Mouse (Mus musculus): ENCODE measurements around the gene Serpinf1.
A peak's percentile ranks its signal among the peaks of the same experiment; 100 is the strongest.

Serpinf1 gene

DNA sequence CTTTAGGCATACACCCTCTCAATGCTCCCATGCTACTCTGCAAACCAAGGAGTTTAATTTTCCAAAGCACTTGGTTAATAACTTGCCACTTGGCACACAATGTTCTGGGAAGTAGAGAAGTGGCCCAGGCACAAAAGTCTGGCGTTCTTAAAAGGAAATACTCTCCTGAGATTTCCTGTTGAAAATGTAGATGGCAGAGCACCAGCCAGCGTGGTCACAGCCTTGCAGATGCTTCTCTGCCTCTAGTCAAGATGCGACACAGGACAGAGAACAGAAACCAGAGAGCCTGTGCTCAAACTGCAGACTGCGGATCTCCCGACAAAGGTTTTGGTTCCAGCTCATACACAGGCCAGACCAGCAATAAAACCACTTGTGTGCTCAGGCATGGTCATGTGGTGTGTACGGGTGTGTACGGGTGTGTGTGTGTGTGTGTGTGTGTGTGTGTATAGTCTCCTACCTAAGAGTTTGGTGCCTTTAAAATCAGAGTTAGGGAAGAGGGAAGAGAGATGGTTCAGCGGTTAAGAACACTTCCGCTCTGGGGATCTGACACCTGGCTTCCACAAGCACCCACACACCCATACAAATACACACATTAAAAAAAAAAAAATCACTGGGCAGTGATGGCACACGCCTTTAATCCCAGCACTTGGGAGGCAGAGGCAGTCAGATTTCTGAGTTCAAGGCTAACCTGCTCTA lies 32.7 kb upstream of the Serpinf1 start:
- DNase-seq, result no peak

DNA sequence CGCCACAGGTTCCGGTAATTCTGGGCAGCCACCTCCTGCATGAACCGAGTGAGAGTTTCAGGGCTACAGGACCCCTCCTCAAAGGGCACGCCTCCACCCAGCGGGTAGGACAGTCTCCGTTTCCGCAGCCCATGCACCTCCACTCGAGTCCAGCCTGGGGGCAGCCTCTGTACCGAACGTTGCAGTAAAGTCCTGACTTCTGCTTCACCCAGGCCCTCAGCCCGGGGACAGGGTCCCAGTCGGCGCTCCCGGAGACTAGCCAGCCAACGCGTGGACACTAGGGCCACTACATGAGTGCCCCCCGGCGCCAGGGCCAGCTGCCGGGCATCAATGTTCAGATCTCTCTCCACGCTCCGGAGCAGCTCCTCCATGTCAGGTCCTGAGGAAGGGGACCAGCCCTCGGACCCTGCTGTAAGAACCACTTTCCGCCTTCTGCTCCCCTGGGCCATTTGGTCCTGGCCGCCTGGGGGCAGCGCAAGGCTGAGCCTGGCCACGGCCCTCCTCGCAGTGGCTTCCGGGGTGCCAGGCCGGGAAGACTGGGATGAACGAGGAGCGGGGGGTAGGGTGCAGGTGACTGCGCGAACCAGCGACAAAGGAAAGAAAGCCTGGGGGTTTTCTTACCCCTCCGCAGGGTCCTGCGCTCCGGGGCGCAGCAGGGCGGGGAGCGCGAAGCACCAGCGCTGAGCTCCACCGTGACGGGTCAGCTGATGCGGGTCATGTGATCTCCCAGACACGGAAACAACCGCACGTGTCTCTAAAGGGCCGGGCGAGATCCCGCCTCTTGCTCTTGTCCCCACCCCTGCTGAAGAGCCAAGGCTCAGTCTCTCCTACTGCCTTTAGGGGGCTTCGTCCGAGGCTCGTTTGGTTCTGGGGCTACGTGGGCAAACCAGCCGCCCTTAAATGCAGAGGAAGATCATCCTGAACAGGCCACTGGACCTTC lies 31.8 kb upstream of the Serpinf1 start, which contains the start of gene Wdr81:
Wdr81 (minus strand) TSS at position 727 of the 940 bp plus-strand sequence.
- DNase-seq, result peak; percentile 90 to 92

DNA sequence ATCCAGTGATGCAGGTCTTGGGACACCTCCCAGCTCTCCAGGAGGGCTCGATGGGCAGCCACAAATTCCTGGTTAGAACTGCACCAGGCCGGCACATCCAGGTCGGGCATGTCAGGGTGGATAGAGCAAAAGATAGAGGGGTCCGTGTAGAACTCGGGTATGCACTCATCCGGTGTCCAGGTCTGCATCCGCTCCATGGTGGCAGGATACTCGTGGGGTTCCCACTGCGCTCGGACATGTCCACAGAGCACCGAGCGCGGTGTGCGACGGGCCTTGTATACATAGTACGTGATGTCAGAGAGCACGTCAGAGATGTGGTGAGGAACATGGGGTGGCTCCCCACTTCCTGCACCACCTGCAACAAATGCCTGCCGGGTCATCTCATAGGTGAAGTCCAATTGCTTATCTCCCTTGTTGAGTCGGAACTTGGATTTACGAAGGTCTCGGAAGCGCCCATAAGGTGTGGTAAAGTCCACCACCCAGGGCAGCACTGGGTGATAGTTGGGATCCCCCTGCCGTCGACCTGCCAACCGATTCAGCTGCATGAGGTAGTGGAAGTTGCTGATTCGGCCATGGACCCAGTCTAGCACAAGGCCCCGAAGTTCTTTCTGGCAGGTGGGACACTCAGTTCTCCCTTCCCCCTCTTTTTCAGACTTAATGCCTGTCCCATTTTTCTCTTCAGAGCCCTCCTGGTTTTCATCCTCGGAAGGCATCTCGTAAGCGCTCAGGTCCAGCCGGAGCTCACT lies 30.5 kb upstream of the Serpinf1 start:
- peak in 1 of 2 experiments; percentile 29 for DNase-seq

DNA sequence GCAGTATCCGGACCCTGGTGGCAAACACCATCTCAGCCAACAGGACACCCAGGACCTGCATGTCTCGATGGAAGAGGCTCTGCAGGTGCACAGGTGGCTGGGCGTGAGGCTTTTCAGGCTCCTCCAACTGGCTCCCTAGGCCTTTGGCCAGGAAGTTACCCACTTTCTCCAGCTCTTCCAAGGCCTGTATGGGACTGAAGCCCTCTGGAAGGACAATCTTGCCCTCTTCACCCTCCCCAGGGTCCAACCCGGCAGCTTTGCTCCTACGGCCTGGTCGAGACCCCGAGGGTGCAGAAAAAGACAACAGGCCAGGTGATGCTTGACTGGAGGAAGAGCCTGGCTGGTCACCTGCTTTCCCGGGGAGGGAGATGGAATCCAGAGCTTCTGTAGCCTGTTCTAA lies 29.6 kb upstream of the Serpinf1 start:
- DNase-seq, result peak in 1 of 2 experiments; percentile 21

DNA sequence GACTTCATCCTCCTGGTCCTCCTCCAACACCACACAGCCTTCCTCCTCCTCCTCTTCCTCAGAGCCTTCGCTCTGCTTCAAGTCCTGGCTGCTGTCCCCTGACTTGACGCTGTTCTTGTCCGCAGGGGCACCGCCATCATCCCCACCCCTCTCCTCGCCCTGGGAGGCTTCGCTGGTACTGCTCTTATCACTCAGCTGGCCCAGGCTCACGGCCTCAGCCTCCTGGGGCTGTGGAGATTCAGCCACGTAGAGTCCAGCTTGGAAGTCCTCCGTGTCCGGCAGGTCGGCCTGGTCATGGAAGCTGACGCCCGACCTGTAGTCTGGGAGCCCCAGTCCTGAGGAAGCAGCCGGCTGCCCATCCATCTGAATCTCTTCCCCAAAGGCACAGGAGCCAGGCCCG lies 28.4 kb upstream of the Serpinf1 start:
- DNase-seq, result no peak

DNA sequence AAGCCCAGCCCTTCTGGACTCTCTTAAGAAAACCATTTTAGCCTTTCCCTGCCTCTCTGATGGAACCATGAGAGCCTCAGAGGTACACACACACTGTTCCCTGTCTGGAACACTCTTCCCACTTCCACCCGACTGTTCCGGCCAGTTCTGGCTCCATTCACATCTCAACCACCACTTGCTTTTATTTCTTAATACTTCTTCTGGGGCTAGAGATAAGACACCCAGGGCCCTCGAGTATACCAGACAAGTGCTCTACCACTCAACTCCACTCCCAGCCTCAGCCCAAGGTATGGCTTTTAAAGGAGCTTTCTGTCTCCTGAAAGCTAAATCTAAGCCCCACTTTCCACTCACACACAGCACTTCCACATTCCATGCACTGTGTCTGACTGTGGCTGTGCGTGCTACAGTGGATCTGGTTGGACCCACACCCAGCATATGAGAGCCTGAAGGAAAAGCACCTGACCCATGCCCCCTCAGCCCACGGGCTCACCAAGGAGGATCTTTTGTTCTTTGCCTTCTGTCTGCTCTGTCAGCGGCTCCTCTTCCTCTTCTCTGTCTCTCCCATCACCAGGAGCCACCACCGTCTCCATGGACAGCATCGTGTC lies 27.9 kb upstream of the Serpinf1 start:
- peak; percentile 21 to 43 for DNase-seq

DNA sequence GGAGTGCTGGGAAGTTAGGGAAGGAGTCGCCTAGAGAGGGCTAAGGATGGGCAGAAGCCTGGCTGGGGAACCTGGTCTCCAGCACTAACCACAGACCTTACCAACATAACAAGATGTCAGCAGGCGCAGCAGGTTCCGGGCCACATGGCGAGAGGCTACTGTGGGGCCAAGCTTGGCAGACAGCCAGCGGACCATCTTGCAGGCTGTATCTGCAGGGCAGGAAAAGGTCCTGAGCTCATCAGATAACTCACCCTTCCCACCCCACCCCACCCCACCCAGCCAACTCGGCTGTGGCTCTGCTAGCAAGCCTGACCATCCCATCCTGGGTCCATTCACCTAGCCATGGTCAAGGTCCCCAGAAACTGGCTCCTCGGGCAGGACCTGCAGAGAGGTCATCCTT lies 27.2 kb upstream of the Serpinf1 start:
- DNase-seq, result no peak

DNA sequence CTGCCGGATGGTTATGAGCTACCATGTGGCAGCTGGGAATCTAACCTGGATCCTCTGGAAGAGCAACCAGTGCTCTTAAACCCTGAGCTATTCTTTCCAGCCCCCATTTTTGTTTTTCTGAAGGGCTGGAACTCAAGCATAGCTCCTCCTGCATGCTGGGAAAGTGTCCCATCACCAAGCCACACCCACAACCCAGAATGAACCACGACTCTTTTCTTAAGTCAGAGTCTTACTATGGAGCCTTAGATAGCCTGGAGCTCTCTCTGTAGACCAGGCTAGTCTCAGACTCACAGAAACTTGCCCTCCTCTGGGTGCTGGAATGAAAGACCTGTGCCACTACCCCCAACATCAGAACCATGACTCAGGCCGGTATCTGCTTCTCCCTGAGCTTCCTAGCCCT lies 26.1 kb upstream of the Serpinf1 start:
- DNase-seq, result no peak

DNA sequence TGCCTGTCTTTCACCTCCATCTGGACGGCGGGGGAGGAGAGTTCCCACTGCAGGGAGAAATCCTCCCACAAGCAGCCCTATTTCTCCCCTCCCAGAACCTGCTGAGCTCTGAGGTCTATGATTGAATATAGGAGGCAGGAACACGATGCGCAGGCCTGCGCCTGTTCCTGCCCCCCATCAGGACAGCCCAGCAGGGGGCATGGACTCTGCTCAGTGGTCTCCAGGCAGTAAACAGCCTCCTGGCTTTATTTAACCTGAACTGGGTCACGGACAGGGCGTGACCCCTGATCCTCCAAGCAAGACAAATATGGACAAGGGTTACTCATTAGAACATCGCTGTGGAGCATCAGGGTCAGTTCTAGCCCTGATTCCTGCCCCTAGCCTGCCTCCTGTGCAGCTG lies 21.2 kb upstream of the Serpinf1 start:
- no peak for DNase-seq

DNA sequence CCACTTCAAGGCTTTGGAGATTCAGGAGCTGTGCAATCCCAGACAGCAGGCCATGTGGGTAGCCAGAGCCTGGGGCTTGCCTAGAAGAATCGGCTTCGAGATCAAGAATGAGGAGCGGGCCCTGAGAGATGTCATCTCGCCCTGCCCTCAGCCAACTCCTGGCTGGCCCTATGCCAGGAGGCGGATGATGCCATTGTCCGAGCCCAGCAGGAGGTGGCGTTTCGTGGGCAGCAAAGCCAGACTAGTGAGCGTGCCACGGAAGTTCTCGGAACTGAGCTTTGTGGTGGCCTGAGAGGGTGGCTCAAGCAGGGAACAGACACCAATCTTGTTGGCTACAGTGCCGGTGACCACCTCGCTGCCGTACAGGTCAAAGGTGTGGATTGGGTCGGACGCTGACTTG lies 19.1 kb upstream of the Serpinf1 start:
- no peak for DNase-seq

DNA sequence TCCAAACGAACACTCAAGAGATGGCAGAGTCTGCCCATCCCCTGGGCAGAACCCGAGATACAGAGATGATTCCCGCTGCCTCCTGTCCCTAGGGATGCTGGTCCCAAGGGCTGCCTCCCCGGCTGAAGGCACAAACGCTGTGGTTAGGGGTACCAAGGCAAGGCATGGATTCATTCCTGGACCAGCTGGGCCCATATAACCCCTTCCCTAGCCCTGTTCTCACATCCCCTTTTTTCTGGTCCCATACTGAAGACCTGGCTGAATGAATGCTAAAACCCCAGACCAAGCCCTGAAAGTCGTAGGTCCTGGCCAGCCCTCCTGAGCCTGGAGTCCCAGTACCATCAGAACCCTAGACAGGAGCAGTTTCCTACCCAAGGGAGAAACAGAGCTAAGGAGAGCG lies 18.5 kb upstream of the Serpinf1 start:
- DNase-seq, result no peak

DNA sequence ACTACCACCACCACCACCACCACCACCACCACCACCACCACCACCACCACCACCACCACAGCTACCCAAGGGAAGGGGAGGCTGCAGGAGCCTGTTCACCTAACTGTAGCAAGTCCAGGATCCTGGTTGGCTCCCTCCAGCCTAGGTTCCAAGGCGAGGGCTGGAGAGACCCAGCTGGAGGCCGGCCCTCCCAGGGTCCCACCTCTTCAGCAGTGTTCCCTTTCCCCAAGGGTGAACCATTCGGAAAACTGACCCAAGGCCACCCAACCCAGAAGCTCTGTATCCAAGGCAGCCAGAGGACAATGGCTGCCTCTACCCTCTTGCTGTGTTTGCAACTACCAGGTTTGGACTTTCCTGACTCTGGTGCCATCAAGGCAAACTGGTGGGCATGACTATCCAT lies 17.4 kb upstream of the Serpinf1 start:
- no peak for DNase-seq

DNA sequence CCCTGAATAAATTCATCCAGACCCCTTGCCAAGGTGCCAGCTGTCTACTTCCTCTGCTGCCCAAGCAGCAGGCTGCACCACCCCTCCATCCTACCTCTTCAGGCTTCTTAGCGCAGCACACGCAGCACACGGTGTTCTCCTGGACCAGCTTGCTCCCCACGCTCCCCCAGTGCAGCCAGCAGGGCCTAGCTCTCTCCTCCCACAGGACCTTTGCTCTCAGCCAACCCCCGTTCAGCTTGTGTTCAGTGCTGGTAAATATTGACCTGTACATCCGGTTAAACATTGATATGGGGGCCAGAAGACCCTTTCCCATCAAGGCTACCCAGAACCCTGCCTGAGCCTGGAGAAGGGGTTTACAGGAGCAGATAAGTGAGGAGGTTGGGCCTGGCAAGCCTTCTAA lies 16.9 kb upstream of the Serpinf1 start, which contains the start of gene Serpinf2:
Serpinf2 (minus strand) TSS at position 229 of the 400 bp plus-strand sequence.
- no peak for DNase-seq

DNA sequence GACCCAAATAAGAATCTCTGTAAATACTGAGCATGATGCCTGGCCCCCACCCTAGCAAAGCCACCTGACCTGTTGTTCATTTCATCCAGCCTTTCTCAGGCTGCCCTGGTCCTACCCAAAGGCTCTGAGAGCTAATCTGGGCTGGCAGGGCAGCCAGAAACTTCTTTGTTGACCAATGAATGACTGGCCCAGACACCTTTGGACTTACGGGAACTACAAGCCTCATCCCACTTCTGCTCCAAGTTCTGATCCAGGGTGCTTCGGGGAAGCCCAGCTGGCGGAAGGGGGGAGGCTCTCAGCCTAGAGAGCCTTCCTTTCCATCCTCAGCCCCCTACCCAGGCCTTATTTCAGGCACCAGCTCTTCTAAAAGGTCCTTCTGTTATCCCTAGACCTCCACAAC lies 16.3 kb upstream of the Serpinf1 start:
- DNase-seq, result no peak

DNA sequence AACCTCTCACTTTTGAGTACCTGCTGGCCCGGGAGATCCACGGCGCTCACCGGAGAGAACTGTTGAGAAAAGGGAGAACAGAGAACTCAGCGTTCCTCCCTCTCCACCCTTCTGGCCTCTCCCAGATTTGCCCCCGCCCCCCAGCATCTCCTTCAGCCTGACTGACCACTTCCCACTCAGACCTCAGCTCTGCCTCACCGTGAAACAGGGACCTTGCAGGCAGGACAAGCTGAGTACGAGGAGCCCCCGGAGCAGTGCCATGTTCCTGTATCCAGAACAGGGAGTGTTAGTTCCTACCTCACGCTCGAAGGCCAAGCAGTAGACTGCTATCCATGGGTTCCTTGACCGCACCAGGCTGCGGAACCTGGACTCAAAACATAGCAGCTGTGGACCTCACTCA lies 15.7 kb upstream of the Serpinf1 start:
- no peak for DNase-seq

DNA sequence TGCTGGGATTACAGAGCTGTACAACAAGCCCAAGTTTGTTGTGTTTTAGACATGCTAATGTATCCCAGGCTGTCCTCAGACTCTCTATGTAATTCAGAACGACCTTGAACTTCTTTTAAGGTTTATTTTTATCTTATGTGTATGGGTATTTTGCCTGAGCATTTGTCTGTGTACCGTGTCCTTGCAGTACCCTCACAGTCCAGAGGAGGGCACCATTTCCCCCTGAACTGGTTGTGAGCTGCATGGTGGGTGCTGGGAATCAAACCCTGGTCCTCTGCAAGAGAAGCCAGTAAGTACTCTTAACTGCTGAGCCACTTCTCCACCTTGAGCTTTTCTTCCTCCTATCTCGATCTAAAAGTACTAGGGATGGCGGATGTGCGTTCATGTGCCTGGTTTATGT lies 11.6 kb upstream of the Serpinf1 start:
- DNase-seq, result no peak

DNA sequence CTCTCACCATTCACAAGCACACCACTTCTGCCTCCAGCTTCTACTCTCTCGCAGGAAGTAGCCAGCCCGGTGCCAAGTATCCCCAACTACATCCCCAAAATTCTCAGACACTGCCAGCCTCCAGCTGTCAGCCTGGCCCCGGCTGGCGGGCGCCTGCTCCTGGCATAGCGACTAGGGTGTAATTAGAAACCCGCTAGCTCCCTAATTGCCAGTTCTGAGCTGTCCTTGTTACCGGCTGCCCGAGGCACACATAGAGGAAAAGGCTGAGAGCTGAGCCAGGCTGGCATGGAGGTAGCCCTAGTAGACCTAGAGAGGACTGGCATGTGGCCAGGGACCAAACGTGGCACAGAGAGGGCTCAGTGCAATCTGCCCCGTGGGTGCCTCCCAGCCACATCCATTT lies 8.8 kb upstream of the Serpinf1 start:
- DNase-seq, result no peak

DNA sequence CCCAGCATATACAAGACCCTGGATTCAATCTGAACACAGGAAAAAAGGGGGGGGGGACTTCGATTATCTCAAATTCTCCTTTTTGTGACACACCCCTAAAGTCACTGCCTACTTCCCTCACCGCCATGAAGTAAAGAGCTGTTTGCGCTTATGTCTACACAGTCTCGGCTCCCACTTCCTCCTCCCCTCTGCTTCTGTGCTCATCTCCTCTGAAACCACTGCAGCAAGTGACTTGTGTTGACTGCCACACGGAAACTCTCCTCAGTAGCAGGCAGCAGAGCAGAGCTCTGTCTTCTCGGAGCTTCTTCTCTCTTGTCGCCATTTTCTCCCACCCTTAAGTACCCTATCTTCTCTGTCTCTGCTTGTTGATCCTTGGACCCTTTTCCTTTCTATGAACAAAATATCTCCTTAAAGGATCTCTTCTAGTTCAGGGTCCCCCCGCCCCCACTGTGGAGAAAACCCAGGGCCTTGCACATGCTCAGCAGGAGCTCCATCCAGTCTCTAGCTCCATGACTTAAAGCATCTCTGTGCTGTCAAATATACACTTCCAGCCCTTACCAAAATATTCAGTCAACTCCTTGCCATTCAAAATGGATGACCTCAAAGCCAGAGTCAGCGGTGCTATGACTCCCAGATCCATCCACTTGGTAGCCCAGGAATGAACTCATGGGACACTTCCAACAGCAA lies 6.7 kb upstream of the Serpinf1 start:
- DNase-seq, result peak in 1 of 2 experiments; percentile 34

DNA sequence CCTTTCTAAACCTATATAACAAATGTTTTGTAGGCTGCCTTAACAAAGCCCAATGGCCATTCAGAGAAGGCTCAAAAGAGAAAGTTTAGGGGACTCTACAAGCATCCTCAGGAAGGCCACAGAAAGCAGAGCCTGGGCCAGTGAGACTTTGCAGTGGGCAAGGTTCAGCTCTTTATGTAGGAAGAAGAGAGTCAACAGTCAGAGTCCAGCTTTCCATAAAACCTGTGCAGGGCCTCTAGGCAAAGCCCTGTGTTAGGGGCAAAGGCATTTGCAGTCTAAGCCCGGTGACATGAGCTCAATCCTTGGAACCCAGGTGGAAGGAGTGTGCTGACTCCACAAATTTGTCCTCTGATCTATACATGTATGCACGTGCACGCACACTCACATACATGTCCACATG lies 2.0 kb upstream of the Serpinf1 start:
- DNase-seq, result no peak

DNA sequence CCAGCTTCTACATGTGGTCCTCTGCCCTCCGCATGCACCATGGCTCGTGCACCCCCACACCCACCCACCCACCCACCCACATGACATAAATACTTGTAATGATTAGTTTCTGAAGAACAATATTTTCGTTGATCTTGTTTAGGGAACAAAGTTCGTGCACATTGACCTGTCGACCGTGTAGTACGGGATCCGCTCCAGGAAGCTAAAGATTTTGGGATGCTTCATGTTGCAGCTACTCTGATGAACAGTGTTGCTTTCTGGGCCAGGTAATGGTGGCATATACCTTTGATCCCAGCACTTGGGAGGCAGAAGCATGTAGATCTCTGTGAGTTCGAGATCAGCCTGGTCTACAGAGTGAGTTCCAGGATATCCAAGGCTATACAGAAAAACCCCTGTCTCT lies 1.5 kb upstream of the Serpinf1 start:
- DNase-seq, result no peak

DNA sequence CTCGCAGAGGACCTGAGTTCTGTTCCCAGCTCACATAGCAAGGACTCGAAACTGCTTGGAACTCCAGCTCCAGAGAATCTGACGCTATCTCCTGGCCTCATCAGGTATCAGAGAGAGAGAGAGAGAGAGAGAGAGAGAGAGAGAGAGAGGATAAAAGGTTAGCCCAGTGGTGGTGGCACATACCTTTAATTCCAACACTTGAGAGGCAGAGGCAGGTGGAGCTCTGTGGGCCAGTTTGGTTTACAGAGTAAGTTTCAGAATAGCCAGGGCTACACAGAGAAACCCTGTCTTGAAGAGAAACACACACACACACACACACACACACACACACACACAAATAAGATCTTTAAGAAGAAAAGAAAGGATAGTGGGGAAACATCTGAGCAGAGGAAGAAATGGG lies 590 bp upstream of the Serpinf1 start:
- DNase-seq, result no peak

DNA sequence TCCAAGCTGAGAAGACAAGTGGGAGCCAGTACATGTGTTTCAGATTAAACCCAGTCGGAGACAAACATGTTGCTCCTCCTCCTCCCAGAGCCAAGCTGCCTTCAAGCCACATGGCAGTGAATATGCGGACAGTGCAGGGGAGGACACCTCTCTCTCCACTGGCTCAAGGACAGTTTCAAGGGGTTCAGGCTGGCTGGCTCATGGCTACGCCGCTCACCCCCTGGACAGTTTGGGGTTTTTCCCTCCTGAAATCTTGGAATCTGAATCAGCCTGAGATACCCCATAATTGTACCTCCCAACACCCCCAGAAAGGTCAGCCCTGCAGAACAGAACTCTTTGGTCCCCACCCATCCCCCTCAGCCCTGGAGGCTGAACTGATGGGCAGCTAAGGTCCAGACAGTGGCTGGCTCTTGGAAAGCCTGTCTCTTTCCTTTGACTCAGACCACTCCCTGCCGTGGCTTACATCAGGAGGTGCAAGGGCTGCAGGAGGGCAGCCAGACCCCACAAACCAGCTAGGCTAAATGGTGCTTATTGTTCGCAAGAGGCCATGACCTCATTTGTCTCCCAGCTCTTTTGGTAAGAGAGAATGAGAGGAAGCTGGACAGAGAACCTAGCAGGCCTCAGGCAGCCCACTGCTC lies 1.0 kb downstream of the Serpinf1 start:
- no peak for DNase-seq
